Mouse (Mus musculus) cerebellum, adult 9-11 months (tissue): ENCODE measurements around the gene P3h3.

Experiments used
- DNase-seq: peaks from one replicate; pipeline ENCODE4 v3.0.0; 2022

The P3h3 gene

GRCm38 (mm10) chr6:124865766-124866362 lies 8.3 kb upstream of the P3h3 start:
- DNase-seq, result peak; percentile 42

GRCm38 (mm10) chr6:124863658-124864298 lies 6.2 kb upstream of the P3h3 start, which contains the start of gene Gpr162:
Gene Gpr162 (minus strand): TSS chr6:124863983.
- peak; percentile 85 for DNase-seq

GRCm38 (mm10) chr6:124863125-124863657 lies 5.6 kb upstream of the P3h3 start:
- no peak for DNase-seq

- peak; percentile 44 for DNase-seq
Observed at GRCm38 (mm10) chr6:124862406-124863124, 5.0 kb upstream of the P3h3 start.

GRCm38 (mm10) chr6:124861802-124862201 lies 4.2 kb upstream of the P3h3 start:
- peak; percentile 60 for DNase-seq

GRCm38 (mm10) chr6:124861266-124861665 lies 3.7 kb upstream of the P3h3 start:
- DNase-seq, result peak; percentile 64

- DNase-seq, result peak; percentile 55
Observed at GRCm38 (mm10) chr6:124860511-124860910, 3.0 kb upstream of the P3h3 start.

GRCm38 (mm10) chr6:124859725-124860124 lies 2.2 kb upstream of the P3h3 start:
- peak; percentile 91 for DNase-seq

- peak; percentile 65 for DNase-seq
Observed at GRCm38 (mm10) chr6:124858561-124859318, 1.2 kb upstream of the P3h3 start.

GRCm38 (mm10) chr6:124857840-124858530 lies 433 bp upstream of the P3h3 start:
- DNase-seq, result peak; percentile 53

- peak; percentile 71 for DNase-seq
Observed at GRCm38 (mm10) chr6:124856321-124856720, 1.2 kb downstream of the P3h3 start.

- no peak for DNase-seq
Observed at GRCm38 (mm10) chr6:124854647-124855046, 2.9 kb downstream of the P3h3 start.

- DNase-seq, result no peak
Observed at GRCm38 (mm10) chr6:124850535-124850934, 7.0 kb downstream of the P3h3 start.

- peak; percentile 93 for DNase-seq
Observed at GRCm38 (mm10) chr6:124847305-124847704, 10.2 kb downstream of the P3h3 start.

GRCm38 (mm10) chr6:124840241-124841167 lies 17.0 kb downstream of the P3h3 start, which contains the start of gene Gnb3:
Gene Gnb3 (minus strand): TSS chr6:124840275.
- no peak for DNase-seq

GRCm38 (mm10) chr6:124839805-124840204 lies 17.7 kb downstream of the P3h3 start:
- DNase-seq, result no peak

- DNase-seq, result no peak
Observed at GRCm38 (mm10) chr6:124836411-124836810, 21.1 kb downstream of the P3h3 start.

GRCm38 (mm10) chr6:124835531-124835930 lies 22.0 kb downstream of the P3h3 start:
- DNase-seq, result no peak

- DNase-seq, result no peak
Observed at GRCm38 (mm10) chr6:124834512-124835081, 23.0 kb downstream of the P3h3 start.

GRCm38 (mm10) chr6:124831649-124832048 lies 25.9 kb downstream of the P3h3 start:
- no peak for DNase-seq

- DNase-seq, result peak; percentile 59
Observed at GRCm38 (mm10) chr6:124831199-124831598, 26.4 kb downstream of the P3h3 start.
